ENCODE assay signal across 31 mouse cellular contexts in genomic region chr19:15809008-15809407, GRCm38 (mm10).
"Had no signal": no experiment of that assay in that cellular context is flagged by ENCODE, and none has a peak within 500 bp of the region (broad histone marks: within the 10 kb centered on the region; RNA-seq: fewer than 3 reads in every experiment).

No protein-coding gene starts in this region.

- DNase-seq: left cerebral cortex, postnatal 4 days; liver; liver, embryonic 13.5 days; liver, postnatal 0 days; lung, adult 18-20 months; lung, adult 2 months; lung, embryonic 14.5 days; lung, postnatal 10 days; lung, postnatal 14 days; lung, postnatal 36 days; lung, postnatal 4 days; midbrain, embryonic 14.5 days had no signal

- H3K27me3 ChIP-seq: liver, embryonic 13.5 days; liver, embryonic 15.5 days had no signal

- ATAC-seq: liver, embryonic 12.5 days; liver, postnatal 0 days; lung, postnatal 0 days; midbrain, embryonic 13.5 days; midbrain, embryonic 16.5 days had no signal

- H3K4me3 ChIP-seq: limb, embryonic 10.5 days; limb, embryonic 12.5 days; limb, embryonic 13.5 days; limb, embryonic 15.5 days; liver, embryonic 12.5 days; liver, embryonic 13.5 days; liver, embryonic 15.5 days; lung, embryonic 15.5 days; megakaryocyte, embryonic 14.5 days; midbrain, embryonic 10.5 days; midbrain, embryonic 12.5 days; midbrain, embryonic 13.5 days; myocyte; neural tube, embryonic 12.5 days; neural tube, embryonic 13.5 days had no signal

- H3K4me2 ChIP-seq: limb, embryonic 12.5 days; limb, embryonic 13.5 days; limb, embryonic 15.5 days; liver, embryonic 11.5 days; liver, embryonic 12.5 days; liver, embryonic 13.5 days; liver, embryonic 15.5 days; lung, embryonic 14.5 days; lung, embryonic 15.5 days; midbrain, embryonic 12.5 days; midbrain, embryonic 13.5 days; neural tube, embryonic 12.5 days; neural tube, embryonic 13.5 days had no signal

- H3K9me3 ChIP-seq: limb, embryonic 10.5 days; limb, embryonic 15.5 days; liver, embryonic 12.5 days; liver, embryonic 13.5 days; liver, embryonic 15.5 days; lung, embryonic 15.5 days; megakaryocyte, embryonic 14.5 days; midbrain, embryonic 10.5 days; midbrain, embryonic 12.5 days; neural tube, embryonic 12.5 days had no signal

- H3K36me3 ChIP-seq: limb, embryonic 10.5 days; limb, embryonic 12.5 days; limb, embryonic 13.5 days; limb, embryonic 15.5 days; liver, embryonic 12.5 days; liver, embryonic 13.5 days; liver, embryonic 15.5 days; lung, embryonic 15.5 days; midbrain, embryonic 10.5 days; midbrain, embryonic 12.5 days; midbrain, embryonic 13.5 days; neural tube, embryonic 12.5 days; neural tube, embryonic 13.5 days had no signal

- H3K9ac ChIP-seq: limb, embryonic 12.5 days; limb, embryonic 13.5 days; limb, embryonic 15.5 days; liver, embryonic 12.5 days; liver, embryonic 13.5 days; liver, embryonic 14.5 days; liver, embryonic 15.5 days; liver, postnatal 0 days; lung, embryonic 14.5 days; lung, embryonic 15.5 days; midbrain, embryonic 12.5 days; midbrain, embryonic 13.5 days; neural tube, embryonic 12.5 days; neural tube, embryonic 13.5 days had no signal

- H3K4me1 ChIP-seq: limb, embryonic 13.5 days; limb, embryonic 15.5 days; liver, embryonic 12.5 days; liver, embryonic 13.5 days; liver, embryonic 15.5 days; lung, embryonic 15.5 days; neural tube, embryonic 12.5 days had no signal

- H3K27ac ChIP-seq: limb, embryonic 10.5 days; limb, embryonic 12.5 days; limb, embryonic 13.5 days; limb, embryonic 15.5 days; liver, embryonic 12.5 days; liver, embryonic 13.5 days; liver, embryonic 14.5 days; liver, embryonic 15.5 days; lung, embryonic 15.5 days; macrophage; midbrain, embryonic 10.5 days; midbrain, embryonic 12.5 days; midbrain, embryonic 13.5 days; neural tube, embryonic 12.5 days; neural tube, embryonic 13.5 days had no signal
